25 mouse cellular contexts compared by ENCODE assay signal in genomic region chr16:70387385-70387784, GRCm38 (mm10).
DNase-seq lines count a peak whose midpoint lies in the region; ATAC-seq lines count a peak whose summit lies in the region.
"Had no signal": no experiment of that assay in that cellular context is flagged by ENCODE, and none has a peak within 500 bp of the region (broad histone marks: within the 10 kb centered on the region; RNA-seq: fewer than 3 reads in every experiment).

No protein-coding gene starts in this region.

- no peak for DNase-seq in forebrain, embryonic 14.5 days (ENCODE audit: low spot score)
- peak; percentile 9 for DNase-seq in splenic B cell, adult 2 months (ENCODE audit: low read depth, low spot score)
- DNase-seq in adrenal gland, adult 8-10 months: no peak
- no peak for DNase-seq in cerebellum, postnatal 4 days (ENCODE audit: low spot score in 2 of 2)
- DNase-seq: adrenal gland, postnatal 10 days; adrenal gland, postnatal 25 days; B cell, adult 2 months; cerebellum, adult 11 months; cerebellum, adult 18-20 months; cerebellum, adult 8-10 months; cerebellum, adult 9-11 months; cerebellum, postnatal 14 days; cerebellum, postnatal 36 days; forebrain, postnatal 0 days had no signal

- H3K27ac ChIP-seq in forebrain, embryonic 15.5 days (replicated peaks): peak overlapping the region; percentile 11; the same call in 1 of the 2 replicates
- H3K27ac ChIP-seq in forebrain, embryonic 14.5 days (ENCODE audit: low read depth, low read length): no peak overlapping the region
- H3K27ac ChIP-seq in midbrain, embryonic 15.5 days: no peak overlapping the region
- H3K27ac ChIP-seq: embryonic facial prominence, embryonic 10.5 days; embryonic facial prominence, embryonic 12.5 days; forebrain, embryonic 13.5 days had no signal

- no peak for ATAC-seq in forebrain, embryonic 15.5 days (replicated peaks)
- ATAC-seq in forebrain, embryonic 14.5 days: no peak
- peak; percentile 65 for ATAC-seq in granulocyte monocyte progenitor cell, adult 5-6 weeks (replicated peaks; ENCODE audit: poor library complexity, severe bottlenecking)
- peak; percentile 65 for ATAC-seq in megakaryocyte progenitor cell, adult 5-6 weeks (replicated peaks; ENCODE audit: poor library complexity)
- ATAC-seq in midbrain, embryonic 15.5 days (replicated peaks): no peak
- ATAC-seq: activated CD4-positive, CD25-positive, alpha-beta regulatory T cell, adult 4 months; CD4-positive, CD25-positive, alpha-beta regulatory T cell, adult 4 months; forebrain, embryonic 13.5 days; forebrain, postnatal 0 days; Patski had no signal

- no peaks in the 10 kb centered on the region for H3K9me3 ChIP-seq in forebrain, embryonic 15.5 days
- no peaks in the 10 kb centered on the region for H3K9me3 ChIP-seq in forebrain, embryonic 14.5 days (replicated peaks; ENCODE audit: control insufficient read depth, low read length)
- no peaks in the 10 kb centered on the region for H3K9me3 ChIP-seq in midbrain, embryonic 15.5 days
- H3K9me3 ChIP-seq: embryonic facial prominence, embryonic 12.5 days; forebrain, embryonic 13.5 days had no signal

- WGBS in forebrain, embryonic 15.5 days: 99% methylated on average over 2 of the region's 2 CpGs
- WGBS in forebrain, embryonic 14.5 days: 94% methylated on average over 2 of the region's 2 CpGs
- 92% methylated on average over 2 of the region's 2 CpGs for WGBS in midbrain, embryonic 15.5 days

- no peaks in the 10 kb centered on the region for H3K4me1 ChIP-seq in forebrain, embryonic 15.5 days
- no peaks in the 10 kb centered on the region for H3K4me1 ChIP-seq in forebrain, embryonic 14.5 days (ENCODE audit: control insufficient read depth, insufficient read depth, low read length)
- no peaks in the 10 kb centered on the region for H3K4me1 ChIP-seq in midbrain, embryonic 15.5 days
- H3K4me1 ChIP-seq: embryonic facial prominence, embryonic 10.5 days; embryonic facial prominence, embryonic 12.5 days; forebrain, embryonic 13.5 days had no signal

- no peaks in the 10 kb centered on the region for H3K27me3 ChIP-seq in forebrain, embryonic 15.5 days
- no peaks in the 10 kb centered on the region for H3K27me3 ChIP-seq in forebrain, embryonic 14.5 days (replicated peaks; ENCODE audit: control insufficient read depth, insufficient read depth, low read length)
- no peaks in the 10 kb centered on the region for H3K27me3 ChIP-seq in splenic B cell, adult 2 months (ENCODE audit: control insufficient read depth, insufficient read depth, low read length, poor library complexity, severe bottlenecking)
- H3K27me3 ChIP-seq in midbrain, embryonic 15.5 days (replicated peaks): no peaks in the 10 kb centered on the region
- H3K27me3 ChIP-seq: CH12.LX; embryonic facial prominence, embryonic 12.5 days; forebrain, embryonic 13.5 days; Patski had no signal

- no peak overlapping the region for H3K9ac ChIP-seq in forebrain, embryonic 15.5 days (replicated peaks)
- no peak overlapping the region for H3K9ac ChIP-seq in forebrain, embryonic 14.5 days (ENCODE audit: low read length)
- H3K9ac ChIP-seq in midbrain, embryonic 15.5 days: no peak overlapping the region
- H3K9ac ChIP-seq: embryonic facial prominence, embryonic 12.5 days; forebrain, embryonic 13.5 days; forebrain, postnatal 0 days had no signal

- no peak overlapping the region for H3K4me3 ChIP-seq in forebrain, embryonic 15.5 days
- no peak overlapping the region for H3K4me3 ChIP-seq in forebrain, embryonic 14.5 days (ENCODE audit: low read depth, low read length)
- H3K4me3 ChIP-seq in midbrain, embryonic 15.5 days: no peak overlapping the region
- H3K4me3 ChIP-seq: embryonic facial prominence, embryonic 10.5 days; embryonic facial prominence, embryonic 12.5 days; forebrain, embryonic 13.5 days had no signal

- no peak overlapping the region for H3K4me2 ChIP-seq in forebrain, embryonic 15.5 days (replicated peaks)
- no peak overlapping the region for H3K4me2 ChIP-seq in forebrain, embryonic 14.5 days (ENCODE audit: low read length)
- no peak overlapping the region for H3K4me2 ChIP-seq in midbrain, embryonic 15.5 days
- H3K4me2 ChIP-seq: embryonic facial prominence, embryonic 12.5 days; forebrain, embryonic 13.5 days had no signal

- H3K36me3 ChIP-seq in forebrain, embryonic 15.5 days: no peaks in the 10 kb centered on the region
- no peaks in the 10 kb centered on the region for H3K36me3 ChIP-seq in forebrain, embryonic 14.5 days (ENCODE audit: control insufficient read depth, insufficient read depth, low read length)
- no peaks in the 10 kb centered on the region for H3K36me3 ChIP-seq in splenic B cell, adult 2 months (ENCODE audit: control insufficient read depth, insufficient read depth, low read length, poor library complexity, severe bottlenecking)
- no peaks in the 10 kb centered on the region for H3K36me3 ChIP-seq in midbrain, embryonic 15.5 days (replicated peaks)
- H3K36me3 ChIP-seq: embryonic facial prominence, embryonic 10.5 days; embryonic facial prominence, embryonic 12.5 days had no signal

Comparison
In these comparisons a context has a peak if more than half of its experiments do, and no peak if none do; other contexts are left out.
1. ATAC-seq: peak in granulocyte monocyte progenitor cell, adult 5-6 weeks (single experiment) and megakaryocyte progenitor cell, adult 5-6 weeks (single experiment); none in forebrain, embryonic 15.5 days (single experiment), forebrain, embryonic 14.5 days (single experiment) and midbrain, embryonic 15.5 days (single experiment).